Mouse (Mus musculus): Measurements from ENCODE around the gene Pbp2.

- TF ChIP-seq NANOG (IDR thresholded peaks at IDR 0.05; ENCODE audit: borderline replicate concordance, low read length) (no peak), CTCF (conservative IDR thresholded peaks at IDR 0.05; ENCODE audit: low read length) (no peak)
These were observed 7.6 kb downstream of the Pbp2 start for GRCm38 (mm10) chr6:135302421-135303125.

Measured in E14TG2a.4 (cell line).